Mouse (Mus musculus) stomach, embryonic 16.5 days (tissue): ENCODE results near the gene Madd. TPM values are rescaled to one million over a fixed set of nuclear protein-coding genes. Genes with fewer than 3 reads are reported as not detected.

ENCODE experiments used
- ATAC-seq: fragments of 200-750 bp; cut with Nextera tagmentation; 2 replicates; pipeline ENCODE4 v1.8.0; 2017; ENCODE audit warnings: moderate number of reproducible peaks, moderate TSS enrichment; ENCODE audit not compliant: insufficient read depth, low FRiP score
- H3K27ac ChIP-seq: fragments of 300-500 bp; sonication (generic); 2 replicates; pipeline ENCODE4 v1.5.1; 2014; ENCODE audit warnings: low read length
- H3K27me3 ChIP-seq: fragments of 300-500 bp; sonication (generic); 2 replicates; pipeline ENCODE4 v1.6.1; 2014; ENCODE audit warnings: low read length, control low read depth, mixed read lengths; ENCODE audit not compliant: control insufficient read depth, insufficient read depth
- H3K36me3 ChIP-seq: fragments of 300-500 bp; sonication (generic); 2 replicates; pipeline ENCODE4 v1.6.1; 2014; ENCODE audit warnings: low read length; ENCODE audit not compliant: control insufficient read depth, insufficient read depth
- H3K4me1 ChIP-seq: fragments of 300-500 bp; sonication (generic); 2 replicates; pipeline ENCODE4 v1.6.1; 2014; ENCODE audit warnings: low read length, control low read depth, mixed read lengths; ENCODE audit not compliant: control insufficient read depth, insufficient read depth
- H3K4me2 ChIP-seq: fragments of 300-500 bp; sonication (generic); 2 replicates; pipeline ENCODE4 v1.6.1; 2014; ENCODE audit warnings: low read depth, low read length, mixed read lengths
- H3K4me3 ChIP-seq: fragments of 300-500 bp; sonication (generic); replicated peaks from 2 replicates; pipeline ENCODE4 v1.5.1; 2014; ENCODE audit warnings: mild to moderate bottlenecking, low read length
- H3K9ac ChIP-seq: fragments of 300-500 bp; sonication (generic); 2 replicates; pipeline ENCODE4 v1.6.1; 2014; ENCODE audit warnings: low read length
- H3K9me3 ChIP-seq: fragments of 300-500 bp; sonication (generic); replicated peaks from 2 replicates; pipeline ENCODE4 v1.6.1; 2016; ENCODE audit warnings: low read length, control low read depth; ENCODE audit not compliant: control insufficient read depth
- WGBS: fragments of 180-500 bp; shearing (Covaris S2); extraction: QIAGEN DNeasy Blood & Tissue Kit; methylation state at CpG from one replicate; pipeline ENCODE4 v1.1.7; 2014; 5-methylcytosine and 5-hydroxymethylcytosine counted together
- polyA plus RNA-seq: library from polyadenylated mRNA; unstranded; fragments of >200 nt; fragmentation: Nextera tagmentation; extraction: Ambion mirVana; gene quantifications from 2 replicates; pipeline ENCODE4 v1.2.1, GENCODE M21; 2015

Madd gene
- polyA plus RNA-seq, 1 experiment from 2014 or later, result 14.3 TPM

DNA sequence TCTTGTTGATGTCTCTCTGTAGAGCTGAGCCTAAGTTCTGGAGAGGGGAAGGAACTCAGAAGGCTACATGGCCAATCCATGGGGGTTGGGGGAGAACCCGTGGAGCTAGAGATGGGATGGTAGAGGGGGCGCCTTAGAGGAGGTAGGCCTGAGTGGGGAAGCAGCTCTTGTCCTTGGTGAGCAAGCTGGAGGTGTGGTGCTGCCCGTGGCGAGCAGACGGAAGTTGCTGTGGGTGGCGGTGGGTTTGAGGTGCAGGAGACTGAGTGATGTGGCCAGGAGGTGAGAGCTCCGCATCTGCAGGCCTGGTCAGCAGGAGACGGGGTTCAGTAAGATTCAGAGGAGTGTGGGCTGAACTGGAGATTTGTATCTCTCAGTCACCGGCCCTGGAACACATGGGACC lies 96.2 kb downstream of the Madd start:
- no peak overlapping the region for H3K9ac ChIP-seq
- no peak overlapping the region for H3K4me2 ChIP-seq
- no peaks in the 10 kb centered on the region for H3K27me3 ChIP-seq
- no peaks in the 10 kb centered on the region for H3K9me3 ChIP-seq
- H3K4me1 ChIP-seq, result no peaks in the 10 kb centered on the region
- WGBS, result 79% methylated on average over 9 of the region's 9 CpGs
- no peak overlapping the region for H3K27ac ChIP-seq
- no peak overlapping the region for H3K4me3 ChIP-seq
- H3K36me3 ChIP-seq, result no peaks in the 10 kb centered on the region
- ATAC-seq, result no peak

Other genes with a start within 250 kb of the Madd start
- gene Celf1, start 243.5 kb downstream of the Madd start, polyA plus RNA-seq, result 74.3 and 81.5 TPM in 2 replicates
- gene Rapsn, start 148.2 kb downstream of the Madd start, polyA plus RNA-seq, result 1.5 and 4.8 TPM in 2 replicates
- gene Psmc3, start 129.8 kb downstream of the Madd start, polyA plus RNA-seq, result 264 and 286 TPM in 2 replicates
- gene Slc39a13, start 113.4 kb downstream of the Madd start, polyA plus RNA-seq, result 43.7 and 51.3 TPM in 2 replicates
- gene Spi1, start 101.4 kb downstream of the Madd start, polyA plus RNA-seq, result 5.1 and 6.7 TPM in 2 replicates
- gene Mybpc3, start 65.7 kb downstream of the Madd start, polyA plus RNA-seq, result 0.17 and 0.54 TPM in 2 replicates
- 3.5 and 4.2 TPM in 2 replicates for gene Nr1h3, start 19.0 kb upstream of the Madd start, polyA plus RNA-seq
- gene Acp2, start 19.0 kb upstream of the Madd start, polyA plus RNA-seq, result 23.1 and 24.5 TPM in 2 replicates
- 17.1 and 20.5 TPM in 2 replicates for gene Ddb2, start 53.1 kb upstream of the Madd start, polyA plus RNA-seq
- 65.5 and 73.3 TPM in 2 replicates for gene Pacsin3, start 72.1 kb upstream of the Madd start, polyA plus RNA-seq
- 82.0 and 82.3 TPM in 2 replicates for gene Arfgap2, start 81.1 kb upstream of the Madd start, polyA plus RNA-seq